Mouse (Mus musculus): Measurements from ENCODE around the gene Npy2r. TPM values are rescaled to one million over a fixed set of nuclear protein-coding genes. Genes with fewer than 3 reads are reported as not detected.
A peak's percentile ranks its signal among the peaks of the same experiment; 100 is the strongest.

Gene Npy2r
- 0.08 and 0.16 TPM in 2 replicates for polyA plus RNA-seq (2014; fragmentation: Nextera tagmentation; extraction: Ambion mirVana)

- H3K4me1 ChIP-seq (ENCODE audit: control insufficient read depth, insufficient read depth, low read length) = no peaks in the 10 kb centered on the region
- no peaks in the 10 kb centered on the region for H3K9me3 ChIP-seq (ENCODE audit: control insufficient read depth, low read length)
- peak within 1 kb of the TSS; percentile 87 for H3K4me2 ChIP-seq (ENCODE audit: low read depth, severe bottlenecking)
- peak within 1 kb of the TSS; percentile 41 for H3K4me3 ChIP-seq (ENCODE audit: low read depth, low read length)
- H3K27ac ChIP-seq (replicated peaks; ENCODE audit: low read depth, low read length) = no peak within 1 kb of the TSS
- peak within 1 kb of the TSS; percentile 17; the same call in 1 of the 2 replicates for H3K9ac ChIP-seq (ENCODE audit: low read length)
- ATAC-seq (ENCODE audit: insufficient number of reproducible peaks, low FRiP score, low TSS enrichment, low read depth) (peak; percentile 69), DNase-seq (ENCODE audit: low spot score) (peak; percentile 61)
- H3K36me3 ChIP-seq (ENCODE audit: control insufficient read depth, insufficient read depth, low read length) = no peaks in the 10 kb centered on the region
- H3K27me3 ChIP-seq (ENCODE audit: control insufficient read depth, insufficient read depth, low read length) = peaks cover 6% of the 10 kb centered on the region
- WGBS = under 1% methylated on average over 32 of the region's 32 CpGs
These were observed at the start of gene Npy2r for GRCm38 (mm10) chr3:82547908-82548721. TSS of gene Npy2r (minus strand) at chr3:82548084.

- no peaks in the 10 kb centered on the region for H3K27me3 ChIP-seq (ENCODE audit: control insufficient read depth, insufficient read depth, low read length)
- no peak overlapping the region for H3K27ac ChIP-seq (replicated peaks; ENCODE audit: low read depth, low read length)
- no peak for ATAC-seq (ENCODE audit: insufficient number of reproducible peaks, low FRiP score, low TSS enrichment, low read depth)
- H3K4me3 ChIP-seq (ENCODE audit: low read depth, low read length) = no peak overlapping the region
- H3K4me2 ChIP-seq (ENCODE audit: low read depth, severe bottlenecking) = no peak overlapping the region
- WGBS = 82% methylated on average over 3 of the region's 3 CpGs
- no peaks in the 10 kb centered on the region for H3K4me1 ChIP-seq (ENCODE audit: control insufficient read depth, insufficient read depth, low read length)
- H3K9me3 ChIP-seq (ENCODE audit: control insufficient read depth, low read length) = no peaks in the 10 kb centered on the region
- no peaks in the 10 kb centered on the region for H3K36me3 ChIP-seq (ENCODE audit: control insufficient read depth, insufficient read depth, low read length)
- H3K9ac ChIP-seq (ENCODE audit: low read length) = no peak overlapping the region
- DNase-seq (ENCODE audit: low spot score) = no peak
These were observed 9.9 kb upstream of the Npy2r start for GRCm38 (mm10) chr3:82557786-82558185.

GRCm38 (mm10) chr3:82556311-82556828 is 8.5 kb upstream of the Npy2r start:
- WGBS = 63% methylated on average over 2 of the region's 2 CpGs
- H3K4me2 ChIP-seq (ENCODE audit: low read depth, severe bottlenecking) = no peak overlapping the region
- no peak overlapping the region for H3K27ac ChIP-seq (replicated peaks; ENCODE audit: low read depth, low read length)
- ATAC-seq (ENCODE audit: insufficient number of reproducible peaks, low FRiP score, low TSS enrichment, low read depth) (peak; percentile 60), DNase-seq (ENCODE audit: low spot score) (no peak)
- H3K9ac ChIP-seq (ENCODE audit: low read length) = no peak overlapping the region
- no peaks in the 10 kb centered on the region for H3K9me3 ChIP-seq (ENCODE audit: control insufficient read depth, low read length)
- H3K4me3 ChIP-seq (ENCODE audit: low read depth, low read length) = no peak overlapping the region
- no peaks in the 10 kb centered on the region for H3K27me3 ChIP-seq (ENCODE audit: control insufficient read depth, insufficient read depth, low read length)
- H3K4me1 ChIP-seq (ENCODE audit: control insufficient read depth, insufficient read depth, low read length) = no peaks in the 10 kb centered on the region
- no peaks in the 10 kb centered on the region for H3K36me3 ChIP-seq (ENCODE audit: control insufficient read depth, insufficient read depth, low read length)

- no peak overlapping the region for H3K27ac ChIP-seq (replicated peaks; ENCODE audit: low read depth, low read length)
- H3K4me2 ChIP-seq (ENCODE audit: low read depth, severe bottlenecking) = no peak overlapping the region
- no peak overlapping the region for H3K9ac ChIP-seq (ENCODE audit: low read length)
- DNase-seq (ENCODE audit: low spot score) (no peak), ATAC-seq (ENCODE audit: insufficient number of reproducible peaks, low FRiP score, low TSS enrichment, low read depth) (no peak)
- H3K9me3 ChIP-seq (ENCODE audit: control insufficient read depth, low read length) = no peaks in the 10 kb centered on the region
- no peak overlapping the region for H3K4me3 ChIP-seq (ENCODE audit: low read depth, low read length)
- H3K4me1 ChIP-seq (ENCODE audit: control insufficient read depth, insufficient read depth, low read length) = no peaks in the 10 kb centered on the region
- peaks cover 6% of the 10 kb centered on the region for H3K27me3 ChIP-seq (ENCODE audit: control insufficient read depth, insufficient read depth, low read length)
- WGBS = 89% methylated on average over 5 of the region's 5 CpGs
- no peaks in the 10 kb centered on the region for H3K36me3 ChIP-seq (ENCODE audit: control insufficient read depth, insufficient read depth, low read length)
These were observed 2.0 kb upstream of the Npy2r start for GRCm38 (mm10) chr3:82549932-82550331.

- Histone ChIP-seq H3K4me1 (ENCODE audit: control insufficient read depth, insufficient read depth, low read length) (no peaks in the 10 kb centered on the region), H3K4me2 (ENCODE audit: low read depth, severe bottlenecking) (peak overlapping the region; percentile 87), H3K9ac (ENCODE audit: low read length) (no peak overlapping the region; the same call in 1 of the 2 replicates), H3K27ac (replicated peaks; ENCODE audit: low read depth, low read length) (no peak overlapping the region), H3K9me3 (ENCODE audit: control insufficient read depth, low read length) (no peaks in the 10 kb centered on the region), H3K4me3 (ENCODE audit: low read depth, low read length) (peak overlapping the region; percentile 41), H3K27me3 (ENCODE audit: control insufficient read depth, insufficient read depth, low read length) (peaks cover 6% of the 10 kb centered on the region), H3K36me3 (ENCODE audit: control insufficient read depth, insufficient read depth, low read length) (no peaks in the 10 kb centered on the region)
- ATAC-seq (ENCODE audit: insufficient number of reproducible peaks, low FRiP score, low TSS enrichment, low read depth) = 0 out of 2 replicates have a peak, but pooled peaks have one; percentile 52
- WGBS = 6% methylated on average over 9 of the region's 9 CpGs
- no peak for DNase-seq (ENCODE audit: low spot score)
These were observed 869 bp upstream of the Npy2r start for GRCm38 (mm10) chr3:82548753-82549152.

- H3K27me3 ChIP-seq (ENCODE audit: control insufficient read depth, insufficient read depth, low read length) = no peaks in the 10 kb centered on the region
- no peak overlapping the region for H3K4me3 ChIP-seq (ENCODE audit: low read depth, low read length)
- H3K4me1 ChIP-seq (ENCODE audit: control insufficient read depth, insufficient read depth, low read length) = no peaks in the 10 kb centered on the region
- no peak overlapping the region for H3K4me2 ChIP-seq (ENCODE audit: low read depth, severe bottlenecking)
- no peak overlapping the region for H3K9ac ChIP-seq (ENCODE audit: low read length)
- H3K36me3 ChIP-seq (ENCODE audit: control insufficient read depth, insufficient read depth, low read length) = no peaks in the 10 kb centered on the region
- WGBS = 88% methylated on average over 2 of the region's 2 CpGs
- ATAC-seq (ENCODE audit: insufficient number of reproducible peaks, low FRiP score, low TSS enrichment, low read depth) (no peak), DNase-seq (ENCODE audit: low spot score) (no peak)
- no peak overlapping the region for H3K27ac ChIP-seq (replicated peaks; ENCODE audit: low read depth, low read length)
- no peaks in the 10 kb centered on the region for H3K9me3 ChIP-seq (ENCODE audit: control insufficient read depth, low read length)
These were observed 6.4 kb downstream of the Npy2r start for GRCm38 (mm10) chr3:82541449-82541848.

- Histone ChIP-seq H3K9me3 (ENCODE audit: control insufficient read depth, low read length) (no peaks in the 10 kb centered on the region), H3K4me3 (ENCODE audit: low read depth, low read length) (no peak overlapping the region), H3K9ac (ENCODE audit: low read length) (no peak overlapping the region), H3K36me3 (ENCODE audit: control insufficient read depth, insufficient read depth, low read length) (no peaks in the 10 kb centered on the region), H3K4me1 (ENCODE audit: control insufficient read depth, insufficient read depth, low read length) (no peaks in the 10 kb centered on the region), H3K27me3 (ENCODE audit: control insufficient read depth, insufficient read depth, low read length) (no peaks in the 10 kb centered on the region), H3K4me2 (ENCODE audit: low read depth, severe bottlenecking) (no peak overlapping the region), H3K27ac (replicated peaks; ENCODE audit: low read depth, low read length) (no peak overlapping the region)
- ATAC-seq (ENCODE audit: insufficient number of reproducible peaks, low FRiP score, low TSS enrichment, low read depth) = no peak
- WGBS = 83% methylated on average over 5 of the region's 5 CpGs
- no peak for DNase-seq (ENCODE audit: low spot score)
These were observed 7.9 kb downstream of the Npy2r start for GRCm38 (mm10) chr3:82539951-82540350.

GRCm38 (mm10) chr3:82524792-82525191 is 23.1 kb downstream of the Npy2r start:
- H3K4me2 ChIP-seq (ENCODE audit: low read depth, severe bottlenecking) = no peak overlapping the region
- no peaks in the 10 kb centered on the region for H3K4me1 ChIP-seq (ENCODE audit: control insufficient read depth, insufficient read depth, low read length)
- H3K4me3 ChIP-seq (ENCODE audit: low read depth, low read length) = no peak overlapping the region
- H3K9ac ChIP-seq (ENCODE audit: low read length) = no peak overlapping the region
- ATAC-seq (ENCODE audit: insufficient number of reproducible peaks, low FRiP score, low TSS enrichment, low read depth) (no peak), DNase-seq (ENCODE audit: low spot score) (no peak)
- no peak overlapping the region for H3K27ac ChIP-seq (replicated peaks; ENCODE audit: low read depth, low read length)
- no peaks in the 10 kb centered on the region for H3K36me3 ChIP-seq (ENCODE audit: control insufficient read depth, insufficient read depth, low read length)
- no peaks in the 10 kb centered on the region for H3K27me3 ChIP-seq (ENCODE audit: control insufficient read depth, insufficient read depth, low read length)
- no peaks in the 10 kb centered on the region for H3K9me3 ChIP-seq (ENCODE audit: control insufficient read depth, low read length)
- WGBS = 79% methylated on average over 1 of the region's 1 CpGs
